Mouse (Mus musculus) spleen, adult 2 months (tissue): ENCODE data around the gene Phf5a. TPM values are rescaled to one million over a fixed set of nuclear protein-coding genes. Genes with fewer than 3 reads are reported as not detected.
A peak's percentile ranks its signal among the peaks of the same experiment; 100 is the strongest.

Experiments
- DNase-seq, 2 experiments: peaks; one replicate each; pipeline versions ENCODE4 v3.0.0 to v3.0.0-alpha.2; 2012 to 2021; ENCODE audit warnings: low spot score in 2 of 2, low read depth in 1 of 2
- H3K27ac ChIP-seq: fragments of 200-500 bp; 2 replicates; pipeline ENCODE4 v1.5.1; 2012; ENCODE audit warnings: low read length, inconsistent platforms; ENCODE audit not compliant: insufficient read depth
- H3K27me3 ChIP-seq: fragments of 200-500 bp; 2 replicates; pipeline ENCODE4 v1.6.1; 2012; ENCODE audit warnings: mild to moderate bottlenecking, moderate library complexity, low read length, inconsistent platforms; ENCODE audit not compliant: control insufficient read depth, insufficient read depth
- H3K36me3 ChIP-seq: fragments of 200-500 bp; 2 replicates; pipeline ENCODE4 v1.6.1; 2012; ENCODE audit warnings: mild to moderate bottlenecking, low read length, inconsistent platforms; ENCODE audit not compliant: control insufficient read depth, insufficient read depth
- H3K4me1 ChIP-seq: fragments of 200-500 bp; 2 replicates; pipeline ENCODE4 v1.6.1; 2011; ENCODE audit warnings: inconsistent platforms; ENCODE audit not compliant: control insufficient read depth, insufficient read depth, insufficient read length
- H3K4me3 ChIP-seq: fragments of 200-500 bp; 2 replicates; pipeline ENCODE4 v1.5.1; 2011; ENCODE audit warnings: mild to moderate bottlenecking, inconsistent platforms; ENCODE audit not compliant: insufficient read depth, insufficient read length; ENCODE audit errors: extremely low read depth
- CTCF ChIP-seq: fragments of 200-500 bp; IDR thresholded peaks from 2 replicates; pipeline ENCODE4 v1.5.1; 2011; ENCODE audit warnings: mild to moderate bottlenecking, inconsistent platforms; ENCODE audit not compliant: insufficient read depth, insufficient read length, insufficient replicate concordance; ENCODE audit errors: extremely low read depth
- POLR2A ChIP-seq: fragments of 200-500 bp; IDR thresholded peaks from 2 replicates; pipeline ENCODE4 v1.6.1; 2011; ENCODE audit warnings: low read depth, low read length, inconsistent platforms
- WGBS: fragments of 180-500 bp; shearing (Covaris S2); methylation state at CpG from one replicate; pipeline ENCODE4 v1.1.7; 2018; 5-methylcytosine and 5-hydroxymethylcytosine counted together
- polyA plus RNA-seq: library from polyadenylated mRNA; depleted of rRNA; stranded (reverse); fragments of >200 nt; gene quantifications from 2 replicates; pipeline ENCODE4 v1.2.3, GENCODE M21; 2012

Gene Phf5a
- polyA plus RNA-seq, 1 experiment: 29.8 TPM

- TF ChIP-seq POLR2A (no peak), CTCF (no peak)
- WGBS: 91% methylated on average over 6 of the region's 6 CpGs
- H3K27ac ChIP-seq: no peak overlapping the region
Observed at GRCm38 (mm10) chr15:81886795-81887550, 15.3 kb upstream of the Phf5a start.

GRCm38 (mm10) chr15:81885418-81885934, 13.8 kb upstream of the Phf5a start:
- Histone ChIP-seq H3K36me3 (peaks cover 7% of the 10 kb centered on the region; the same call in 1 of the 2 replicates), H3K27ac (no peak overlapping the region), H3K4me1 (no peaks in the 10 kb centered on the region; the same call in 1 of the 2 replicates), H3K4me3 (no peak overlapping the region), H3K27me3 (no peaks in the 10 kb centered on the region)
- no peak for DNase-seq
- 97% methylated on average over 3 of the region's 3 CpGs for WGBS
- TF ChIP-seq POLR2A: no peak
- no peak for TF ChIP-seq CTCF

More at GRCm38 (mm10) chr15:81886795-81887550, 15.3 kb upstream of the Phf5a start:
- Histone ChIP-seq H3K4me3 (no peak overlapping the region), H3K4me1 (no peaks in the 10 kb centered on the region), H3K36me3 (peaks cover 13% of the 10 kb centered on the region), H3K27me3 (no peaks in the 10 kb centered on the region)
- no peak for DNase-seq

- Histone ChIP-seq H3K27ac (no peak overlapping the region), H3K27me3 (no peaks in the 10 kb centered on the region), H3K4me1 (peaks cover 3% of the 10 kb centered on the region; the same call in 1 of the 2 replicates), H3K4me3 (no peak overlapping the region), H3K36me3 (0 out of 2 replicates have a peak, but pooled peaks cover 1% of the 10 kb centered on the region)
- no peak for DNase-seq
- WGBS: 83% methylated on average over 3 of the region's 3 CpGs
- no peak for TF ChIP-seq POLR2A
- no peak for TF ChIP-seq CTCF
Observed at GRCm38 (mm10) chr15:81882348-81882747, 10.6 kb upstream of the Phf5a start.

GRCm38 (mm10) chr15:81879531-81880401, 8.1 kb upstream of the Phf5a start:
- H3K27ac ChIP-seq: no peak overlapping the region
- H3K4me3 ChIP-seq: no peak overlapping the region
- TF ChIP-seq POLR2A (no peak), CTCF (no peak)
- H3K27me3 ChIP-seq: no peaks in the 10 kb centered on the region
- peaks cover 3% of the 10 kb centered on the region; the same call in 1 of the 2 replicates for H3K4me1 ChIP-seq
- 87% methylated on average over 5 of the region's 5 CpGs for WGBS
- no peak for DNase-seq
- H3K36me3 ChIP-seq: no peaks in the 10 kb centered on the region

- Histone ChIP-seq H3K27ac (peak within 1 kb of the TSS; percentile 99), H3K4me1 (peaks cover 4% of the 10 kb centered on the region), H3K4me3 (peak within 1 kb of the TSS; percentile 94), H3K36me3 (peaks cover 16% of the 10 kb centered on the region), H3K27me3 (no peaks in the 10 kb centered on the region)
- under 1% methylated on average over 53 of the region's 53 CpGs for WGBS
- DNase-seq: peak; percentile 98
- TF ChIP-seq CTCF (no peak), POLR2A (no peak; the same call in 1 of the 2 replicates)
Observed at GRCm38 (mm10) chr15:81872262-81873136, 788 bp upstream of the Phf5a start, which contains the start of gene Aco2. TSS of gene Aco2 (plus strand) at chr15:81872309.

- Histone ChIP-seq H3K27me3 (no peaks in the 10 kb centered on the region), H3K36me3 (peaks cover 28% of the 10 kb centered on the region), H3K4me3 (no peak overlapping the region), H3K27ac (no peak overlapping the region), H3K4me1 (peaks cover 4% of the 10 kb centered on the region)
- no peak for TF ChIP-seq POLR2A
- no peak for TF ChIP-seq CTCF
- DNase-seq: no peak
- 91% methylated on average over 5 of the region's 5 CpGs for WGBS
Observed at GRCm38 (mm10) chr15:81869985-81870384, 1.7 kb downstream of the Phf5a start.
